Mouse (Mus musculus): ENCODE results near the gene Syne4. TPM values are rescaled to one million over a fixed set of nuclear protein-coding genes. Genes with fewer than 3 reads are reported as not detected.

The Syne4 gene
- 23.6 and 24.7 TPM in 2 replicates for polyA plus RNA-seq (2012; rRNA removed)

DNA sequence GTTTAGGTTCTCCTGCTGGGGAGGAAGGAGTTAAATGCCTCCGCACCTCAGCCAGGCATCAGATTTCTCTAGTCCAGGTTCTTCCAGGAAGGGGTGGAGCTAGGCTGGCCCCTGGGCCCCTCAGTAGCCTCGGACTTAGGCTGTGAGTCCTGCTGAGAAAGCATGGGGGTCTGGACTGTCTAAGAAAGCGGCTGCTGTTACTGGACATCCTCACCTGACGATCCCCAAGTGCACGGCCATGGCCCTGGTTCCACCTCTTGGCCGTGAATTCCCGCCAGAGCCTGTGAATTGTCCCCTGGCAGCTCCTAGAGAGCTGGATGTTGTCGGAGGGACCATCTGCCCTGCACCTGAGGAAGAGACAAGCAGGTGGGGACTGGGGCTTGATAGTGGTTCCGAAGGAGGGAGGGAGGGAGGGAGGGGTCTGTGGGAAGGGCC lies at the start of gene Syne4:
Gene Syne4 (plus strand): TSS at position 87 of the 435 bp plus-strand sequence.
- Histone ChIP-seq H3K4me3 (ENCODE audit: insufficient read depth, low read length) (no peak within 1 kb of the TSS), H3K4me1 (ENCODE audit: control insufficient read depth, insufficient read depth, low read length) (no peaks in the 10 kb centered on the region), H3K27ac (ENCODE audit: insufficient read depth, low read length) (no peak within 1 kb of the TSS)
- TF ChIP-seq POLR2A (IDR thresholded peaks at IDR 0.05; ENCODE audit: extremely low read depth, insufficient read depth, low read length) = no peak
- TF ChIP-seq CTCF (IDR thresholded peaks at IDR 0.05; ENCODE audit: extremely low read depth, insufficient read depth, low read length) = no peak

- TF ChIP-seq POLR2A (IDR thresholded peaks at IDR 0.05; ENCODE audit: extremely low read depth, insufficient read depth, low read length) = no peak
- no peak for TF ChIP-seq CTCF (IDR thresholded peaks at IDR 0.05; ENCODE audit: extremely low read depth, insufficient read depth, low read length)
- no peak overlapping the region for H3K27ac ChIP-seq (ENCODE audit: insufficient read depth, low read length)
- no peaks in the 10 kb centered on the region for H3K4me1 ChIP-seq (ENCODE audit: control insufficient read depth, insufficient read depth, low read length)
- H3K4me3 ChIP-seq (ENCODE audit: insufficient read depth, low read length) = no peak overlapping the region
Measured at GRCm38 (mm10) chr7:30265041-30265440, 49.6 kb upstream of the Syne4 start.

GRCm38 (mm10) chr7:30265531-30265930 lies 49.1 kb upstream of the Syne4 start:
- TF ChIP-seq POLR2A (IDR thresholded peaks at IDR 0.05; ENCODE audit: extremely low read depth, insufficient read depth, low read length) (no peak), CTCF (IDR thresholded peaks at IDR 0.05; ENCODE audit: extremely low read depth, insufficient read depth, low read length) (no peak)
- Histone ChIP-seq H3K4me1 (ENCODE audit: control insufficient read depth, insufficient read depth, low read length) (no peaks in the 10 kb centered on the region), H3K27ac (ENCODE audit: insufficient read depth, low read length) (no peak overlapping the region), H3K4me3 (ENCODE audit: insufficient read depth, low read length) (no peak overlapping the region)

DNA sequence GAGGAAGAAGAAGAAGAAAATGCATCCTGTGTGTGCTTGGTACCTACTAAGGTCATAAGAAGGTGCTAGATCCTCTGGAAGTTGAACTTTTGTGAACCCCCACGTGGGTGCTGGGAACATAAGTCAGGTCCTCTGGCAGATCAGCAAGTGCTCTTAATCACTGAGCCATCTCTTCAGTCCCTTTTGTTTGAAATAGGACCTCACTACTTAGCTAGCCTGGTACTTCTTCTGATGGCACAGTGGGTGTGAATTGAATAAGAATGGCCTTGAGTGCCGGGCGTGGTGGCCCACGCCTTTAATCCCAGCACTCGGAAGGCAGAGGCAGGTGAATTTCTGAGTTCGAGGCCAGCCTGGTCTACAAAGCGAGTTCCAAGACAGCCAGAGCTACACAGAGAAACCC lies 48.7 kb upstream of the Syne4 start:
- H3K4me3 ChIP-seq (ENCODE audit: insufficient read depth, low read length) = no peak overlapping the region
- no peak overlapping the region for H3K27ac ChIP-seq (ENCODE audit: insufficient read depth, low read length)
- TF ChIP-seq POLR2A (IDR thresholded peaks at IDR 0.05; ENCODE audit: extremely low read depth, insufficient read depth, low read length) (no peak), CTCF (IDR thresholded peaks at IDR 0.05; ENCODE audit: extremely low read depth, insufficient read depth, low read length) (no peak)
- no peaks in the 10 kb centered on the region for H3K4me1 ChIP-seq (ENCODE audit: control insufficient read depth, insufficient read depth, low read length)

DNA sequence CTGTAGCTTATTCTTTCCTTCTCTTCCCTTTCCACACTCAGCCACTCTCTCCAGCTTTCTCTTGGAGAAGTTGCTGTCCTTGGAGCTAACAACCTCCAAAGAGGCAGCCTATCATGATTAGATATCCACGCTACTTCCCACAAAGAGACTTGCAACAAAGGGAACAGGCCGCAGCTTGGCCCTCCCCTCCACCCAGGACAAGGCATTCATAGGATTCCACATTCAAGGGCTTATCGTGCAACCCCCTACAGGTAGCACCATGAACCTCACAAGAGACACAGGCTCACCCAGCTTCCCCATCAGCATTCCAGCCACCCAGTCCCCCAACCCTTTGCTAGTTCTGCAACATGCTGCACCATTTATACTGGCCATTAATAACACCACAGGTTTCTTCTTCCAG lies 47.8 kb upstream of the Syne4 start:
- Histone ChIP-seq H3K4me1 (ENCODE audit: control insufficient read depth, insufficient read depth, low read length) (no peaks in the 10 kb centered on the region), H3K4me3 (ENCODE audit: insufficient read depth, low read length) (no peak overlapping the region)
- TF ChIP-seq CTCF (IDR thresholded peaks at IDR 0.05; ENCODE audit: extremely low read depth, insufficient read depth, low read length) (no peak), POLR2A (IDR thresholded peaks at IDR 0.05; ENCODE audit: extremely low read depth, insufficient read depth, low read length) (no peak)

GRCm38 (mm10) chr7:30269641-30270040 lies 45.0 kb upstream of the Syne4 start:
- Histone ChIP-seq H3K4me3 (ENCODE audit: insufficient read depth, low read length) (no peak overlapping the region), H3K4me1 (ENCODE audit: control insufficient read depth, insufficient read depth, low read length) (no peaks in the 10 kb centered on the region), H3K27ac (ENCODE audit: insufficient read depth, low read length) (no peak overlapping the region)
- TF ChIP-seq CTCF (IDR thresholded peaks at IDR 0.05; ENCODE audit: extremely low read depth, insufficient read depth, low read length) = no peak

More for the DNA sequence above, 47.8 kb upstream of the Syne4 start:
- no peak overlapping the region for H3K27ac ChIP-seq (ENCODE audit: insufficient read depth, low read length)

DNA sequence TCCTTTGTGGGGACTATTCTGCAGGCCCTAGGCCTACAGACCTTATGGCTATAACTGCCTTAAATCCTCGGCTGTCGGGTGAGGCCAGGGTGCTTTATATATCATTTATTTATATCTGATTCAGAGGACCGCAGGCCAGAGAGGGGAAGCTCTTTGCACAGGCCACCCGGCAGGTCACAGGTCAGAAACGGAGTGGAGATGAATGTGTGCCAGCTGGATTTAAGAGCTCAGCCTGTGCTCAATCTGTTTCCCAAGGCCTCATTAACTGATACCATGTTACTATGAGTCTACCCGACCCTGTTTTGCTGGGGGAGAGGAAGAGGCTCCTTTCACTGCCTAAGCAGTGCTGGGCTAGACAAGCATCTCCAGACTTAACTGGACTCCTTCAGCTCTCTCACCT lies 40.2 kb upstream of the Syne4 start:
- no peak for TF ChIP-seq CTCF (IDR thresholded peaks at IDR 0.05; ENCODE audit: extremely low read depth, insufficient read depth, low read length)
- H3K27ac ChIP-seq (ENCODE audit: insufficient read depth, low read length) = no peak overlapping the region

GRCm38 (mm10) chr7:30278911-30279310 lies 35.7 kb upstream of the Syne4 start:
- no peak overlapping the region for H3K27ac ChIP-seq (ENCODE audit: insufficient read depth, low read length)
- no peak overlapping the region for H3K4me3 ChIP-seq (ENCODE audit: insufficient read depth, low read length)
- TF ChIP-seq CTCF (IDR thresholded peaks at IDR 0.05; ENCODE audit: extremely low read depth, insufficient read depth, low read length) = no peak
- TF ChIP-seq POLR2A (IDR thresholded peaks at IDR 0.05; ENCODE audit: extremely low read depth, insufficient read depth, low read length) = no peak
- H3K4me1 ChIP-seq (ENCODE audit: control insufficient read depth, insufficient read depth, low read length) = no peaks in the 10 kb centered on the region

More for the DNA sequence above, 40.2 kb upstream of the Syne4 start:
- H3K4me1 ChIP-seq (ENCODE audit: control insufficient read depth, insufficient read depth, low read length) = no peaks in the 10 kb centered on the region
- no peak overlapping the region for H3K4me3 ChIP-seq (ENCODE audit: insufficient read depth, low read length)

GRCm38 (mm10) chr7:30279536-30279935 lies 35.1 kb upstream of the Syne4 start:
- TF ChIP-seq CTCF (IDR thresholded peaks at IDR 0.05; ENCODE audit: extremely low read depth, insufficient read depth, low read length) = no peak
- TF ChIP-seq POLR2A (IDR thresholded peaks at IDR 0.05; ENCODE audit: extremely low read depth, insufficient read depth, low read length) = no peak
- H3K27ac ChIP-seq (ENCODE audit: insufficient read depth, low read length) = no peak overlapping the region
- H3K4me3 ChIP-seq (ENCODE audit: insufficient read depth, low read length) = peak overlapping the region; percentile 42
- no peaks in the 10 kb centered on the region for H3K4me1 ChIP-seq (ENCODE audit: control insufficient read depth, insufficient read depth, low read length)

DNA sequence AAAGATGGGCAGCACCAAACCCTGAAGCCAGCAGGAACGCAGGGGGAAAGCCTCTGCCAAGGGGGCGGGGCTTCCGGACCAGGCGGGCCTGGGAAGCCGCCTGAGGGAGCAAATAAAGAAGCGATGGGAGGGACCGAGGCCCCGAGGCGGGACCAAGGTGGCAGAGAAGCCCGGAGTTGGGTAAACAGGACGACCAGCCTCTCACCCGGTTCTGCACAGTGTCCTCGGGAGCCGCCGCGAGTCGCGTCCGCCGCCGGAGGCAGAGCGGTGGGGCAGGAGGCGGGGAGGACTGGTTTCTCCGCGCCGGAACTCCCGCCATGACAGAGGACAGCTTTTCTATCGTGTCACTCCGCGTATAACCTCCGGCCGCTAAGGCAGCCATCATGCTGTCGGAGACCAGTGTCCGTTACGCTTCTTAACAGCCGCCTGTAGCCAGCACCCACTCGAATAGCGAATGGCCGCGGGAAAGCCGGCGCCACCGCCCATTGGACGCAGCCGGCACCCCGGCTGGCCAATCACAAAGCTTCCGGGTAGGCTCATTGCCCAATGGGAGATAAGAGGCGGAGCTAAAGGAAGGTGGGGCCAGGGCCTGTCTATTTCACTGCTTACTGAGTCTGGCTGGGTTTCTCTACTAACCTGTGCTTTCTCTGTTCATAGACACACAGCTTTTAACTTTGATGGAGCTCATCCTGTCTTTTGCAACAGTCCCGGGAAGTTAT lies 34.5 kb upstream of the Syne4 start, which contains the start of the genes Thap8 and Wdr62:
Gene Thap8 (plus strand): TSS at position 144 of the 719 bp plus-strand sequence.
Gene Wdr62 (minus strand): TSS at position 469 of the 719 bp plus-strand sequence.
- H3K27ac ChIP-seq (ENCODE audit: insufficient read depth, low read length) = peak within 1 kb of the TSS; percentile 96
- no peaks in the 10 kb centered on the region for H3K4me1 ChIP-seq (ENCODE audit: control insufficient read depth, insufficient read depth, low read length)
- peak within 1 kb of the TSS; percentile 42 for H3K4me3 ChIP-seq (ENCODE audit: insufficient read depth, low read length)
- TF ChIP-seq CTCF (IDR thresholded peaks at IDR 0.05; ENCODE audit: extremely low read depth, insufficient read depth, low read length) (no peak), POLR2A (IDR thresholded peaks at IDR 0.05; ENCODE audit: extremely low read depth, insufficient read depth, low read length) (no peak)

All from cortical plate, adult 2 months (tissue).